Mouse (Mus musculus): ENCODE measurements around the gene Dpm2.

Dpm2 gene

GRCm38 (mm10) chr2:32586871-32587351 is 16.3 kb downstream of the Dpm2 start, which contains the start of gene St6galnac4:
Gene St6galnac4 (plus strand): TSS chr2:32587095.
- peak; percentile 99 for DNase-seq

- peak; percentile 98 for DNase-seq
Measured at GRCm38 (mm10) chr2:32587731-32588321, 17.2 kb downstream of the Dpm2 start.

- peak; percentile 97 for DNase-seq
Measured at GRCm38 (mm10) chr2:32589213-32589795, 18.6 kb downstream of the Dpm2 start.

GRCm38 (mm10) chr2:32590224-32590623 is 19.6 kb downstream of the Dpm2 start:
- DNase-seq: peak; percentile 98

GRCm38 (mm10) chr2:32591249-32591648 is 20.6 kb downstream of the Dpm2 start:
- no peak for DNase-seq

- DNase-seq: no peak
Measured at GRCm38 (mm10) chr2:32596725-32597124, 26.1 kb downstream of the Dpm2 start.

- no peak for DNase-seq
Measured at GRCm38 (mm10) chr2:32597248-32597647, 26.6 kb downstream of the Dpm2 start.

- peak; percentile 94 for DNase-seq
Measured at GRCm38 (mm10) chr2:32597699-32598098, 27.0 kb downstream of the Dpm2 start.

GRCm38 (mm10) chr2:32598506-32598905 is 27.8 kb downstream of the Dpm2 start:
- DNase-seq: peak; percentile 98

- no peak for DNase-seq
Measured at GRCm38 (mm10) chr2:32599409-32599808, 28.8 kb downstream of the Dpm2 start, which contains the start of gene St6galnac6. Gene St6galnac6 (plus strand): TSS chr2:32599709.

- peak; percentile 97 for DNase-seq
Measured at GRCm38 (mm10) chr2:32601417-32602065, 30.9 kb downstream of the Dpm2 start.

GRCm38 (mm10) chr2:32602600-32603054 is 32.0 kb downstream of the Dpm2 start:
- peak; percentile 99 for DNase-seq

- no peak for DNase-seq
Measured at GRCm38 (mm10) chr2:32604631-32605030, 34.0 kb downstream of the Dpm2 start.

GRCm38 (mm10) chr2:32606161-32607142 is 35.8 kb downstream of the Dpm2 start:
- peak; percentile 99 for DNase-seq

GRCm38 (mm10) chr2:32607262-32607947 is 36.7 kb downstream of the Dpm2 start:
- DNase-seq: peak; percentile 97

GRCm38 (mm10) chr2:32608141-32608777 is 37.6 kb downstream of the Dpm2 start:
- peak; percentile 100 for DNase-seq

GRCm38 (mm10) chr2:32608778-32609435 is 38.2 kb downstream of the Dpm2 start:
- no peak for DNase-seq

- peak; percentile 96 for DNase-seq
Measured at GRCm38 (mm10) chr2:32610610-32611229, 40.1 kb downstream of the Dpm2 start.

- DNase-seq: no peak
Measured at GRCm38 (mm10) chr2:32612274-32612673, 41.6 kb downstream of the Dpm2 start.

- DNase-seq: no peak
Measured at GRCm38 (mm10) chr2:32617109-32617508, 46.5 kb downstream of the Dpm2 start.
